Mouse (Mus musculus) hindbrain, embryonic 15.5 days (tissue): Measurements from ENCODE around the gene Pask. TPM values are rescaled to one million over a fixed set of nuclear protein-coding genes. Genes with fewer than 3 reads are reported as not detected.

ENCODE experiments used
- ATAC-seq: fragments of 200-750 bp; cut with Nextera tagmentation; 2 replicates; pipeline ENCODE4 v1.8.0; 2017; ENCODE audit warnings: low read depth, moderate number of reproducible peaks, moderate TSS enrichment; ENCODE audit not compliant: low FRiP score
- H3K27ac ChIP-seq: fragments of 300-500 bp; sonication (generic); replicated peaks from 2 replicates; pipeline ENCODE4 v1.5.1; 2015; ENCODE audit warnings: mild to moderate bottlenecking, inconsistent platforms
- H3K27me3 ChIP-seq: fragments of 300-500 bp; sonication (generic); 2 replicates; pipeline ENCODE4 v1.6.1; 2015; ENCODE audit warnings: control low read depth, inconsistent platforms
- H3K36me3 ChIP-seq: fragments of 300-500 bp; sonication (generic); 2 replicates; pipeline ENCODE4 v1.6.1; 2015; ENCODE audit warnings: control low read depth, inconsistent platforms
- H3K4me1 ChIP-seq: fragments of 300-500 bp; sonication (generic); replicated peaks from 2 replicates; pipeline ENCODE4 v1.6.1; 2015; ENCODE audit warnings: control low read depth, inconsistent platforms
- H3K4me2 ChIP-seq: fragments of 300-500 bp; sonication (generic); 2 replicates; pipeline ENCODE4 v1.6.1; 2015; ENCODE audit warnings: moderate library complexity, mild to moderate bottlenecking, inconsistent platforms
- H3K4me3 ChIP-seq: fragments of 300-500 bp; sonication (generic); 2 replicates; pipeline ENCODE4 v1.5.1; 2015; ENCODE audit warnings: mild to moderate bottlenecking, inconsistent platforms
- H3K9ac ChIP-seq: fragments of 300-500 bp; sonication (generic); 2 replicates; pipeline ENCODE4 v1.6.1; 2015; ENCODE audit warnings: inconsistent platforms
- H3K9me3 ChIP-seq: fragments of 300-500 bp; sonication (generic); 2 replicates; pipeline ENCODE4 v1.6.1; 2016; ENCODE audit warnings: control low read depth, inconsistent platforms
- WGBS: fragments of 180-500 bp; shearing (Covaris S2); methylation state at CpG from one replicate; pipeline ENCODE4 v1.1.7; 2015; 5-methylcytosine and 5-hydroxymethylcytosine counted together
- microRNA-seq: library from miRNA; unstranded; fragments of <30 nt; microRNA quantifications from one replicate; pipeline ENCODE4, GENCODE M21; 2016
- polyA plus RNA-seq: library from polyadenylated mRNA; unstranded; fragments of >200 nt; fragmentation: Nextera tagmentation; extraction: Ambion mirVana; gene quantifications from 2 replicates; pipeline ENCODE4 v1.2.1, GENCODE M21; 2015

Pask gene
- polyA plus RNA-seq, 1 experiment from 2014 or later: 6.5 TPM

DNA sequence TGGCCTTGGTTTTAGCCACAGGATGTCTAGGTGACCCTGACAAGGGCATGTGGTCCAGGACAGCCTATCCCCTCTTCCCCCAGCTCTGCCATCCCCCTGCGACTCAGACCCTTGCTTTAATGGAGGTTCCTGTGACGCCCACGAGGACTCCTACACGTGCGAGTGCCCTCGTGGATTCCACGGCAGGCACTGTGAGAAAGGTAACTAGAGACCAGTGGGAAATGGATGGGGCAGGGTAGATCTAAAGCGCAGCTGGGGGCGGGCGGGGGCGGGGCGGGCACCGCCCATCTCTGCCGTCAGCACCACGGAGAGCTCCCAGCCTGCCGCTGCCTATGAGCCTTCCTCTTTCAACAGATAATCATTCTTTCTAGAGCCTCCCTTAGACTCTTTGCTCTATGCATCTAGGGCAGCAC, 70.9 kb downstream of the Pask start:
- Histone ChIP-seq H3K27ac (no peak overlapping the region), H3K27me3 (no peaks in the 10 kb centered on the region), H3K9ac (0 out of 2 replicates have a peak overlapping the region, but pooled peaks have one; percentile 13), H3K4me1 (no peaks in the 10 kb centered on the region; the same call in 1 of the 2 replicates), H3K4me2 (peak overlapping the region; percentile 51), H3K9me3 (no peaks in the 10 kb centered on the region), H3K36me3 (no peaks in the 10 kb centered on the region), H3K4me3 (peak overlapping the region; percentile 21; the same call in 1 of the 2 replicates)
- 3% methylated on average over 15 of the region's 16 CpGs for WGBS
- ATAC-seq: peak; percentile 77

DNA sequence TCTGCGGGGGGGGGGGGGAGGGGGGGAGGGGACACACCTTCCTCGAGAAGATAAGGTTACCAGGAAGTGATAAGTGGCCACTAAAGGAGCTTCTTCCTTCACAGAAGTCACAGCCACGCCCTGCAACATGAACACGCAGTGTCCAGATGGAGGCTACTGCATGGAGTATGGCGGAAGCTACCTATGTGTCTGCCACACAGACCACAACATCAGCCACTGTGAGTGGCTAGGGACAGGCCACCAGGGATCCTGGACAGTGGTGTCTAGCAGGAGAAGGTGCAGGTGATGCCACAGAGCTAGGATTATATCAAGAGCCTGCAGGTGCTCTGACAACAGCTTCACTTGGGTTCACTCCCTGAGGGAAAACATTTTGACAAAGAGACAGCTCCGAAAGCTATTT, 71.5 kb downstream of the Pask start:
- H3K4me3 ChIP-seq: no peak overlapping the region
- no peaks in the 10 kb centered on the region for H3K9me3 ChIP-seq
- no peak overlapping the region for H3K27ac ChIP-seq
- H3K4me1 ChIP-seq: no peaks in the 10 kb centered on the region; the same call in 1 of the 2 replicates
- no peak overlapping the region for H3K4me2 ChIP-seq
- no peaks in the 10 kb centered on the region for H3K27me3 ChIP-seq
- H3K9ac ChIP-seq: no peak overlapping the region
- H3K36me3 ChIP-seq: no peaks in the 10 kb centered on the region
- 82% methylated on average over 5 of the region's 6 CpGs for WGBS
- ATAC-seq: no peak

DNA sequence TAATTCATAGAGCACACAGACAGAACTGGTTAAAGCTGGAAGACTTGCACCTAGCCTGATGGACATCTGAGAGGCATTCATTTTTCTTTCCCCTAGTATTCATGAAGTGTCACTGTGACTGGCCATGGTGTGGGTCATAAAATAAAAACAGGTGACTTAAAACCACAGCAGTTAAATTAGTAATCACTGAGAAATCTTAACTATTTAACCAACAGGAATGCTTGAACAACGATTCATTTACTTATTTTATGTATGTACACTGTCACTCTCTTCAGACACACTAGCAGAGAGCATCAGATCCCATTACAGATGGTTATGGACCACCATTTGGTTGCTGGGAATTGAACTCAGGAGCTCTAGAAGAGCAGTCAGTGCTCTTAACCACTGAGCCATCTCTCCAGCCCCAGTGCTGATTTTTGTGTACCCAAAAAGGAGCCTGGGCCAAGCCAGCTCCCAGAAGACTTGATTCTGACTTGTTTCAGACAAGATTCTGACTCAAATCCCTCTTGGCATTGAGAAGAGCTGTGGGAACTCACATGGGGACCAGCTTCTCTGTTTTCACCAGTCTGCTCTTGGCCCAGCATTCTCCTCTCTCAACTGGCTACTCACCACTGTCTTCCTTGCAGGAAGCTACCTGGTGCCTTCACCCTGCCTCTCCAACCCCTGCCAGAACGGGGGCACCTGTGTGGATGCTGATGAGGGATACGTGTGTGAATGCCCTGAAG, 72.6 kb downstream of the Pask start:
- H3K27ac ChIP-seq: no peak overlapping the region
- H3K4me1 ChIP-seq: no peaks in the 10 kb centered on the region; the same call in 1 of the 2 replicates
- no peak overlapping the region for H3K4me2 ChIP-seq
- ATAC-seq: no peak
- 69% methylated on average over 3 of the region's 3 CpGs for WGBS
- H3K36me3 ChIP-seq: no peaks in the 10 kb centered on the region
- H3K27me3 ChIP-seq: no peaks in the 10 kb centered on the region
- no peak overlapping the region for H3K9ac ChIP-seq
- H3K4me3 ChIP-seq: no peak overlapping the region
- H3K9me3 ChIP-seq: no peaks in the 10 kb centered on the region

DNA sequence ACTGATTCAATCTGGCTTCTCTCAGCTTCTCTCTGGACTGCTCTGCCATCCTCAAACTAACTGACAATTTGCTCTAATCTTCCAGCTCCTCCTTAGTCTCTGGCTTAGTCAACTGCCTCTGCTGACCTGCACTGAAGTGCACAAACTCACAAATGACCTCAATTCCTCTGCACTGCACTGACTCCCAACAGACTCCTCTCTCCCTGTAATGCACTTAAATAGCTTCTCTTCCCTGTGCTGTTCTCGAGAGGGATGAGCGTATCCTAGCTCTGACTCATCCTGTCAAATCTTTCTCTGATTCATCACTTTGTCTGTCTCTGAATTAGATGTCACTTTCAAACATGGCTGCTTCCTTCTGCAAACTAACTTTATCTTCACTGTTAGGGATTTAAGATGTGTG, 75.0 kb downstream of the Pask start:
- no peak overlapping the region for H3K4me3 ChIP-seq
- ATAC-seq: no peak
- WGBS: 93% methylated on average over 2 of the region's 2 CpGs
- H3K27ac ChIP-seq: no peak overlapping the region
- H3K9ac ChIP-seq: no peak overlapping the region
- H3K27me3 ChIP-seq: no peaks in the 10 kb centered on the region
- no peaks in the 10 kb centered on the region; the same call in 1 of the 2 replicates for H3K4me1 ChIP-seq
- H3K4me2 ChIP-seq: no peak overlapping the region
- no peaks in the 10 kb centered on the region for H3K36me3 ChIP-seq
- no peaks in the 10 kb centered on the region for H3K9me3 ChIP-seq

DNA sequence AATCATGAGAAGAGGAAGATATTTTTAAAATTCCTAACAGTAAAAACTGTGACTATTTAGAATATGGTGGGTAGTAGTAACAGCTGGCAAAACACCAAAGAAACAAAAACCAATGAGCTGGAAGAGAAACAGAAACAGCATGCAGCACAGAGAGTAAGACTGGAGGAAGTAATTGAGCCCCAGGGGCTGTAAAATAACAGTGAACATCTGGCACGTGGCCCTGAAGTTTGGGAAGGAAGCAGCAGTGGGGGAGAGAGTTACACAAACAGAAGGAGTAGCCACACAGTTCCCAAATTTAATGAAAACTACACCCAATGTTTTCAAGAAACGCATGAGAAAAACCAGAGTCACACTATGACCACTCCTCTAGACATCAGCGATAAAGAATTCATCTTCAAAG, 76.1 kb downstream of the Pask start:
- ATAC-seq: no peak

More for the DNA sequence above, 76.1 kb downstream of the Pask start:
- Histone ChIP-seq H3K4me3 (no peak overlapping the region), H3K9ac (no peak overlapping the region), H3K27ac (no peak overlapping the region), H3K4me1 (no peaks in the 10 kb centered on the region), H3K36me3 (no peaks in the 10 kb centered on the region), H3K27me3 (no peaks in the 10 kb centered on the region), H3K4me2 (no peak overlapping the region), H3K9me3 (no peaks in the 10 kb centered on the region)
- WGBS: 51% methylated on average over 3 of the region's 3 CpGs

Small RNA genes within 50 kb of the gene (microRNA-seq; reads per million reads assigned to microRNA genes)
- gene Mir6345: not detected
- gene Mir6901: not detected
- not detected for gene Mir6902

Other genes starting within 250 kb of the Pask start
- gene Kif1a, start 241.5 kb downstream of the Pask start, polyA plus RNA-seq: 456 and 490 TPM in 2 replicates
- not detected in 2 replicates for gene Agxt, start 208.2 kb downstream of the Pask start, polyA plus RNA-seq
- 0.23 and 0.28 TPM in 2 replicates for gene 2310007B03Rik, start 182.5 kb downstream of the Pask start, polyA plus RNA-seq
- 0.35 and 0.45 TPM in 2 replicates for gene Crocc2, start 174.8 kb downstream of the Pask start, polyA plus RNA-seq
- 11.2 and 18.6 TPM in 2 replicates for gene Sned1, start 107.6 kb downstream of the Pask start, polyA plus RNA-seq
- 33.6 and 35.4 TPM in 2 replicates for gene Mterf4, start 37.6 kb downstream of the Pask start, polyA plus RNA-seq
- 50.6 and 54.9 TPM in 2 replicates for gene Ppp1r7, start 628 bp downstream of the Pask start, polyA plus RNA-seq
- gene Ano7, start 30.4 kb upstream of the Pask start, polyA plus RNA-seq: 0.88 and 1.2 TPM in 2 replicates
- 66.9 and 82.4 TPM in 2 replicates for gene Hdlbp, start 135.3 kb upstream of the Pask start, polyA plus RNA-seq
- 4.9 and 5.1 TPM in 2 replicates for gene Farp2, start 168.6 kb upstream of the Pask start, polyA plus RNA-seq